Mouse (Mus musculus): ENCODE data around the gene Nfia.

GRCm38 (mm10) chr4:98090586-98090985 is 318.1 kb downstream of the Nfia start:
- TF ChIP-seq CTCF (IDR thresholded peaks at IDR 0.05; ENCODE audit: control insufficient read depth, insufficient read depth, insufficient replicate concordance, low read depth, low read length) (no peak), POLR2A (IDR thresholded peaks at IDR 0.05; ENCODE audit: control insufficient read depth, low read depth, low read length) (no peak)
